Mouse (Mus musculus) liver, postnatal 0 days (tissue): ENCODE data around the gene Cyp2c68. TPM values are rescaled to one million over a fixed set of nuclear protein-coding genes. Genes with fewer than 3 reads are reported as not detected.
A peak's percentile ranks its signal among the peaks of the same experiment; 100 is the strongest.
"Not testable (repeated sequence)": the region's sequence is repeated elsewhere in the genome, so short reads cannot be mapped to it uniquely, and the experiment has no call there.

ENCODE experiments used
- ATAC-seq: fragments of 200-750 bp; cut with Nextera tagmentation; 2 replicates; pipeline ENCODE4 v1.8.0; 2017; ENCODE audit warnings: mild to moderate bottlenecking, moderate library complexity
- DNase-seq: peaks from one replicate; pipeline ENCODE4 v3.0.0-alpha.2; 2016
- H3K27ac ChIP-seq: fragments of 300-500 bp; sonication (generic); 2 replicates; pipeline ENCODE4 v1.5.1; 2014; ENCODE audit warnings: antibody characterized with exemption, moderate library complexity, mild to moderate bottlenecking, low read depth
- H3K27me3 ChIP-seq: fragments of 300-500 bp; sonication (generic); 2 replicates; pipeline ENCODE4 v1.6.1; 2014; ENCODE audit warnings: low read length, control low read depth, mixed read lengths; ENCODE audit not compliant: insufficient read depth
- H3K36me3 ChIP-seq: fragments of 300-500 bp; sonication (generic); replicated peaks from 2 replicates; pipeline ENCODE4 v1.6.1; 2014; ENCODE audit warnings: mild to moderate bottlenecking, control low read depth, low read length, moderate library complexity, mixed read lengths; ENCODE audit not compliant: insufficient read depth
- H3K4me1 ChIP-seq: fragments of 300-500 bp; sonication (generic); 2 replicates; pipeline ENCODE4 v1.6.1; 2014; ENCODE audit warnings: antibody characterized with exemption, mild to moderate bottlenecking, control low read depth; ENCODE audit not compliant: insufficient read depth
- H3K4me2 ChIP-seq: fragments of 300-500 bp; sonication (generic); 2 replicates; pipeline ENCODE4 v1.6.1; 2014; ENCODE audit warnings: low read depth, mild to moderate bottlenecking, low read length, moderate library complexity, mixed read lengths
- H3K4me3 ChIP-seq: fragments of 300-500 bp; sonication (generic); 2 replicates; pipeline ENCODE4 v1.5.1; 2014; ENCODE audit warnings: low read depth, low read length
- H3K9ac ChIP-seq: fragments of 300-500 bp; sonication (generic); replicated peaks from 2 replicates; pipeline ENCODE4 v1.6.1; 2014; ENCODE audit warnings: mild to moderate bottlenecking, moderate library complexity
- H3K9me3 ChIP-seq: fragments of 300-500 bp; sonication (generic); 2 replicates; pipeline ENCODE4 v1.6.1; 2016; ENCODE audit warnings: mild to moderate bottlenecking, control low read depth, low read length, mixed read lengths
- CTCF ChIP-seq: sonication (generic); IDR thresholded peaks from 2 replicates; pipeline ENCODE4 v1.5.1; 2016; ENCODE audit warnings: antibody characterized with exemption, low read depth
- EP300 ChIP-seq: IDR thresholded peaks from 2 replicates; pipeline ENCODE4 v1.6.1; 2016; ENCODE audit warnings: antibody characterized with exemption, low read depth, mild to moderate bottlenecking
- WGBS: fragments of 180-500 bp; shearing (Covaris S2); extraction: QIAGEN DNeasy Blood & Tissue Kit; methylation state at CpG from one replicate; pipeline ENCODE4 v1.1.7; 2014; ENCODE audit not compliant: insufficient replicate concordance; 5-methylcytosine and 5-hydroxymethylcytosine counted together
- polyA plus RNA-seq: library from polyadenylated mRNA; unstranded; fragments of >200 nt; fragmentation: Nextera tagmentation; extraction: Ambion mirVana; gene quantifications from 2 replicates; pipeline ENCODE4 v1.2.1, GENCODE M21; 2015

Cyp2c68 gene
- polyA plus RNA-seq = 288 and 352 TPM in 2 replicates

DNA sequence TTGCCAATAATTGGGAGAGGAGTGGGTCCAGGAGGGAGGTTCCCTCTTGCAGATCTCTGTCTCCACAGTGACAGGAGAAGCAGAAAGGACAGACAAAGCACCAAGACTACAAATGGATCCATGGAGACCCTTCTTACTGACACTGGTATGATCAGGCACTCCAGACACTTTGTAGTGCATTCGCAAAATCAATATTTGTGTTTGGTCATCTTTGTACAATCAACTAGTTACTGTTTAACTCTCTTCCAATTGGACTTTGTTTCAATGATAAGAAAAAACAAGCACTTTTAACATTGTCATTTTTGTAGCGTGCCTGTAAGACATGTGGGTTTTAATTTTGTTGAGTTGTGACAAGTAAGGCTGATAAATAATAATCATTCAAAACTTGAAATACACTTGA lies at the start of gene Cyp2c68:
Cyp2c68 (minus strand) TSS at position 135 of the 400 bp plus-strand sequence.
- DNase-seq = no peak
- TF ChIP-seq EP300 (no peak), CTCF (no peak)
- no peaks in the 10 kb centered on the region for H3K4me1 ChIP-seq
- no peaks in the 10 kb centered on the region for H3K9me3 ChIP-seq
- H3K36me3 ChIP-seq = no peaks in the 10 kb centered on the region
- H3K4me2 ChIP-seq = peak within 1 kb of the TSS; percentile 7; the same call in 1 of the 2 replicates
- H3K27ac ChIP-seq = peak within 1 kb of the TSS; percentile 64; the same call in 1 of the 2 replicates
- WGBS = 51% methylated on average over 2 of the region's 2 CpGs
- H3K4me3 ChIP-seq = peak within 1 kb of the TSS; percentile 35
- H3K27me3 ChIP-seq = no peaks in the 10 kb centered on the region
- peak; percentile 79 for ATAC-seq
- H3K9ac ChIP-seq = no peak within 1 kb of the TSS

DNA sequence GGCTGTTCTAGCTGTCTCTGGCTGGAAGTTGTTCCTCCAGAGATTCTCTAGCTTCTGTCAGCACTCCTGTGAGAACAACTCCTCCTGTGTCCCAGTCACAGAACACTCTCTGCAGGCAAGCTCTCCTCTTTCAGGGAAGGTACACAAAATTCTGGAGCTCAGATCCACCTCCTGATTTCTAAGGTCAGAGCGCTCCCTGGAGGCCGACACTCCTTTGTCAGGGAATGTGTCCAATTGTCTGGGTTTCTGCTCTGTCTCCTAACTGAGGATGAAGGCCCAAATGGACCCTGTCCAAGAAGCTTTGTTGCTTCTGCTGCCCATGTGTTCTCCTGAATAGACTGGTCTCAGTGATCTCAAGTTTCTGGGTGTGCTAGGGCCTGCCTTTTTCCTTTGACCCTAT lies 44.6 kb upstream of the Cyp2c68 start:
- DNase-seq, H3K4me2 ChIP-seq, H3K36me3 ChIP-seq, H3K9me3 ChIP-seq, H3K27ac ChIP-seq, ATAC-seq, H3K9ac ChIP-seq, H3K27me3 ChIP-seq, H3K4me1 ChIP-seq, H3K4me3 ChIP-seq: not testable (repeated sequence)
- 65% methylated on average over 2 of the region's 2 CpGs for WGBS

- H3K27ac ChIP-seq = no peak overlapping the region
- ATAC-seq = no peak
- WGBS = 44% methylated on average over 1 of the region's 1 CpGs
- no peak overlapping the region for H3K4me3 ChIP-seq
- TF ChIP-seq EP300 = no peak
- TF ChIP-seq CTCF = no peak
- DNase-seq = no peak
- no peak overlapping the region for H3K4me2 ChIP-seq
- H3K4me1 ChIP-seq = no peaks in the 10 kb centered on the region
- no peaks in the 10 kb centered on the region for H3K9me3 ChIP-seq
- H3K27me3 ChIP-seq = no peaks in the 10 kb centered on the region
- no peak overlapping the region for H3K9ac ChIP-seq
- H3K36me3 ChIP-seq = no peaks in the 10 kb centered on the region
Measured at GRCm38 (mm10) chr19:39745357-39745756, 4.5 kb upstream of the Cyp2c68 start.

DNA sequence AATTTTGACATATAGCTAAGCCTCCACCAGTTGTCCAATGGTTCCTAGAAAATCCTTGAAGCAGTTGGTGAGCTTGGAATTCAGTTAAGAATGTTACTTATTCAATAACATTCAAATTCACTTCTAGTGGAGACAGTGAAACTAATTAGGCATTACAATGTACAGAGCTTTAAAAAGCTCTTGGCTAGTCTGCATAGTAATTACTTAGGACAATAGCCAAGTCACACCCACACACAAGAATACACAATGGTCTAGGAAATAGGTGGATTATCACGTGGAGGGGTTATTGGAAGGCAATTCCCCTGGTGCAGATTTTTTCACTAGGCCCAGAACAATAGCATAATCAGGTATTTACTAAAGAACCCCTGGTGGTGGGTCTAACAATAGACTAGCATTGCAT lies 3.5 kb upstream of the Cyp2c68 start:
- not testable (repeated sequence) for H3K4me2 ChIP-seq, H3K36me3 ChIP-seq, H3K4me3 ChIP-seq, ATAC-seq, H3K27ac ChIP-seq, H3K4me1 ChIP-seq, DNase-seq, H3K9ac ChIP-seq, H3K9me3 ChIP-seq, H3K27me3 ChIP-seq
- WGBS = 50% methylated on average over 1 of the region's 1 CpGs

DNA sequence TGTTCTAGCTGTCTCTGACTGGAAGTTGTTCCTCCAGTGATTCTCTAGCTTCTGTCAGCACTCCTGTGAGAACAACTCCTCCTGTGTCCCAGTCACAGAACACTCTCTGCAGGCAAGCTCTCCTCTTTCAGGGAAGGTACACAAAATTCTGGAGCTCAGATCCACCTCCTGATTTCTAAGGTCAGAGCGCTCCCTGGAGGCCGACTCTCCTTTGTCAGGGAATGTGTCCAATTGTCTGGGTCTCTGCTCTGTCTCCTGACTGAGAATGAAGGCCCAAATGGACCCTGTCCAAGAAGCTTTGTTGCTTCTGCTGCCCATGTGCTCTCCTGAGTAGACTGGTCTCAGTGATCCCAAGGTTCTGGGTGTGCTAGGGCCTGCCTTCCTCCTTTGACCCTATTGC lies 29.7 kb downstream of the Cyp2c68 start:
- 64% methylated on average over 2 of the region's 2 CpGs for WGBS

GRCm38 (mm10) chr19:39665650-39666049 lies 75.2 kb downstream of the Cyp2c68 start:
- not testable (repeated sequence) for H3K9ac ChIP-seq, H3K4me2 ChIP-seq, DNase-seq, H3K4me1 ChIP-seq, H3K27ac ChIP-seq, H3K4me3 ChIP-seq, ATAC-seq, H3K9me3 ChIP-seq, H3K36me3 ChIP-seq, H3K27me3 ChIP-seq

More for the DNA sequence above, 29.7 kb downstream of the Cyp2c68 start:
- H3K27me3 ChIP-seq, H3K4me1 ChIP-seq, H3K4me3 ChIP-seq, ATAC-seq, DNase-seq, H3K36me3 ChIP-seq, H3K27ac ChIP-seq, H3K9me3 ChIP-seq, H3K9ac ChIP-seq, H3K4me2 ChIP-seq: not testable (repeated sequence)

DNA sequence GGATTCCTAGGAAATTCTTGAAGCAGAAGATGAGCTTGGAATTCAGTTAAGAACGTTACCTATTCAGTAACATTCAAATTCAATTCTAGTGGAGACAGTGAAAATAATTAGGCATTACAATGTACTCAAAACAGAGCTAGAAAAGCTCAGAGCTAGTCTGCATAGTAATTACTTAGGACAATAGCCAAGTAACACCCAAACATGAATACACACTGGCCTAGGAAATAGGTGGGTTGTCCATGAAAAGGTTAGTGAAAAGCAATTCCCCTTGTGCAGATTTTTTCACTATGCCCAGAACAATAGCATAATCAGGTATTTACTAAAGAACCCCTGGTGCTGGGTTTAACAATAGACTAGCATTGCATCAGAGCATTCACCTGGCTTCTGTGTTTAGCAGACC lies 88.5 kb downstream of the Cyp2c68 start:
- Histone ChIP-seq H3K36me3 (no peaks in the 10 kb centered on the region), H3K4me1 (no peaks in the 10 kb centered on the region), H3K4me2 (no peak overlapping the region), H3K27ac (no peak overlapping the region), H3K9me3 (no peaks in the 10 kb centered on the region), H3K4me3 (no peak overlapping the region), H3K27me3 (no peaks in the 10 kb centered on the region), H3K9ac (no peak overlapping the region)
- TF ChIP-seq CTCF = no peak
- TF ChIP-seq EP300 = no peak
- DNase-seq (no peak), ATAC-seq (no peak)
- WGBS = 49% methylated on average over 1 of the region's 1 CpGs
